Mouse (Mus musculus) kidney, postnatal 14 days (tissue): ENCODE measurements at regions not wholly inside any gene's neighbourhood (a gene's known extent, or its start where the extent isn't known, plus 50 kb on each side); places are given as distances from the start of the nearest gene placed in this dataset.
"Not testable (repeated sequence)": the region's sequence is repeated elsewhere in the genome, so short reads cannot be mapped to it uniquely, and the experiment has no call there.

Source experiments
- DNase-seq: peaks from one replicate; pipeline ENCODE4 v3.0.0; 2022; ENCODE audit warnings: mixed read lengths

GRCm38 (mm10) chr1:189156906-189157305, 149.3 kb upstream of the Kctd3 start:
- DNase-seq: peak; percentile 12

DNA sequence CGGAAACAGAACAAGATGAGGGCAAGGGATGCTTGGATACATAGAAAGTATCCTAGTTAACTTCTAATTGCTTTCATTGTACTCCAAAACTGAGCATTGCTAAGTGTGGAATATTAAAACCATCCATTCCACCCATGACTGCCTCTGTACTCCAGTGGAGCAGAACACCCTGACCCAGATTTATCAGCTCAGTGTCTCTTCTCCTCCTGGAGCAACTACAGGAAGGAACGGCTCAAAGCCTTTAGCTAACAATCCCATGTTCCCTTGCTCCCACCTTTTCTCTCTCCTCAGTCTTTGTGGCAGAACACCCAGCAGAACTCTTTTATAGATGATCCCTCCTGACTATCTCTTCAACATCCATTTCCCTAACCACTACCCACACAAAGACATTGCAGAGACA, 146.7 kb upstream of the Kctd3 start:
- DNase-seq: no peak

DNA sequence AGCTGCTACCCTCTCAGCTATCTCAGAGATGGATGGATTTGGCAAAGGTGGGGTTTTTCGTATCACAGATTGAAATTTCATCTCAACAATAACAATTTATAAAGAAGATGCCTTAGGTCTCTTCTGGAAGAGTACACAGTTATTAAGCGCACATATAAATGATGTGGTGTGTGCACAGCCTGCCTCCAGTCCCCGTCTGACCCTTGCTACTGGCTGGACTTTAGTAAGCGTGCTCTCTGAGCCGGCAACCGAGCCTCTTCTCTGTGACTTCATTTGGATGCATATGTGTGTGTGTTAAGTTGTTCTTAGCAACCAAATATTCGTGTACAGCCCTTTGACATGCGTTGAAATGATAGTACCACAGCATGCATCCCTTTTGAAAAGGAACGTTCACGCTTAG, 145.5 kb upstream of the Kctd3 start:
- no peak for DNase-seq

DNA sequence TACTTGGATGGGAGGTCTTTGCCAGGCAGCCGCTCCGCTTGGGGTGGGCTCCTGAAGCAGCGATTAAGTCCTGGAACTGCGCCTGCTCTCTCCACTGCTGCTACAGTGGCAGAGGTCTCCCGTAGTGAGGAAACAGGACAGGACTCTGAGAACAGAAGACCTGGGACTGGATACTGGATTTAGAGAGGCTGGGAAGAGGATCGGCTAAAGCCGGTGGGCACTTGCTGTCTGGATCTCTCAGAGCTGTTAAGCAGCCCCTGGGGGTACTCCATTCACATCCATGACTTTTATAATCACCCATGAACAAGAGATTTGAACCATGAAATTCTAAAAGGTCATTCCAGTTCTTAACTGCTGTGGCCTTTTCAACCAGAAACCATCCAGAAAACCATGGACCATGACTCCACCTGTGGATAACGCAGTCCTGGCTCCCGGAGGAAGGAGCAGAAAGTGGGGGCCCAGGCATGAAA, 135.4 kb upstream of the Kctd3 start:
- DNase-seq: no peak

DNA sequence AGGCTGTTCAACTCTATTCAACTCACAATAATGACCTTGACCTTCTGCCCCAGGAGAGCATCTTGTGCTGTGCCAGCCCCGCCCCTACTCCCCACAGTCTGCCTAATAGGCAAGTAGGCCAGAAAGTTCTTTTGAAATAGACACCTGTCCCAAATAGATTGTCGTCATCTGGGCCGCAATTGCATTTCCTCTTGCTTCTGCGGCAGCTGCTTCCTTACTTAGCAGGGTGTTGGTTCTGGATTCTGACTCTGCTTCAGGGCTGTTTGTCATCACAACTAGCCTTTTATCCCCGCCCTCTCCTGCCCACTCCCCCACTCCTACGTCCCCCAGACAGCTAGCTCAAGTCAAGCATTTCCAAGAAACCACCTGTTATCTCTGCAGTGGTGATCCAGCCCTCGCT, 134.9 kb upstream of the Kctd3 start:
- DNase-seq: no peak

DNA sequence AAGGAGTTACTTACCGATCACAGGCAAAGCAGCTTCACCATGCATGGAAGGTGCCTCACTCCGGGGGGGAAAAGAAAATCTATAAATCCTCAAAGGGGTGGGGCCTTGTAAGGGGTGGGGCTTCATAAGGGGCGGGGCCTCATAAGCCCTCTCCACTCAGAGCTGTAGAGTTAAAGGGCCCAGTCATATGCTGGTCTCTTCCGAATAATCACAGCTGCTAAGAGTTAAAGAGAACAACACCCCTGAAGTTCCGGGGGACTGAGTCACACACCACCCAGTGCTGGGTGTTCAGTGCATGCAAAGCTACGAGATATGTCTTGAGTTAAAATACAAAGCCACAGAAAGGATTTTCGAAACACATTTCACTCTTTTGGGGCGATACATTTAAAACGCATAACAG, 134.1 kb upstream of the Kctd3 start:
- DNase-seq: no peak

- DNase-seq: peak; percentile 70
Observed at GRCm38 (mm10) chr1:189136731-189137385, 129.2 kb upstream of the Kctd3 start.

GRCm38 (mm10) chr1:189135826-189136225, 128.2 kb upstream of the Kctd3 start:
- no peak for DNase-seq

- no peak for DNase-seq
Observed at GRCm38 (mm10) chr1:189128706-189129105, 121.1 kb upstream of the Kctd3 start.

DNA sequence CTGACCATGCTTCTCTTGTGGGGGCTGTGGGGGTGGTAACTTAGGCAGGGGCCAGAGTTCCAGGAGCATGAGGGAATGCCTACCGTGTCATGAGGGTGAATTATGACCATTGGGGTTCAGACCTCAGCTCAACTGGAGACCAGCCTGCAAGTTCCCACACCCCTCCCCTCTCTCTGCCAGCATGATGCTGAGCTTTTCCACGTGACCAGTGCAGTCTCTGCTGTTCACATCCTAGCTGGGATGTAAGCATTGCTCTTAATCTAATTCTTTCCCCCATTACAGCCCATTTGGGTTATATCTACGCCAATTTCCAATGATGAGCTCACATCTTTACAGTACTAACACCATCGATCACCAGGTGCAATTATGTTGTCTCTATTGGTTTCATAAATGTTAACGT, 120.6 kb upstream of the Kctd3 start:
- not testable (repeated sequence) for DNase-seq

GRCm38 (mm10) chr1:189127367-189127766, 119.7 kb upstream of the Kctd3 start:
- no peak for DNase-seq

- DNase-seq: no peak
Observed at GRCm38 (mm10) chr1:189119941-189120735, 112.5 kb upstream of the Kctd3 start.

GRCm38 (mm10) chr1:189119005-189119404, 111.4 kb upstream of the Kctd3 start:
- peak; percentile 12 for DNase-seq

DNA sequence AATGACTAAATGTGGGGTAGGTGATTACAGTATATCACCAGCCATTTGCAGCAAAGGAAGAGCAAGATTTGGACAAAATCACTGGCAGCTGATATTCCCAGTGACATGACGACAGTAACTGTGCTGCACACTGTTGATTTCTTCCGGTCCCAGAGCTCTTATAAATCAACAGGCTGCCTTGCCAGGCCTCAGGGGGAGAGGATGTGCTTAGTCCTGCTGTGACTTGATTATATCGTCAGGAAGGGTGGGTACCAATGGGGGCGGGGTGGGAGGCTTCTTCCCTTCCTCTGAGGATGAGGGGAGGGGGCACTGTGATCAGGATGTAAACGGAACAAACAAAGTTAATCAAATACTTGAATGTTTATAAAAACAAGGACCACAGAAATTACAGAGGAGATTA, 110.9 kb upstream of the Kctd3 start:
- DNase-seq: peak; percentile 50

DNA sequence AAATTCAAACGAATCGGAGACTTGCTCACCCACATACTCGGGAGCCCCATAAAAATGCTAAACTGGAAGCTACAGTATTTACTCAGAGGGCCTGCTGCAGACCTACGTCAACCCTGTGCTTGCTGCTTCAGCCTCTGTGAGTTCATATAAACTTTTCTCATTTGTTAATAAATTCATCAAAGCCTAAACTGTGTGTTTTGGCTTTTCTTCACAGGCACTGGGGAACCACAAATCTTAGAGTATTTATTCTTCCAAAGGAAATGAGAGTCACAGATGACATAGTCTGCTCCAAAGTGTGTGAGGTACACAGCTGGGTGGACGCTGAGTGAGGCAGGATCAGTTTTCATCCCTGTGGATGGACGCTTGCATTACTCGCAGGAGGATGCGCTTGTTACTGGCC, 108.3 kb upstream of the Kctd3 start:
- DNase-seq: peak; percentile 7

GRCm38 (mm10) chr1:189115279-189115678, 107.6 kb upstream of the Kctd3 start:
- DNase-seq: no peak

DNA sequence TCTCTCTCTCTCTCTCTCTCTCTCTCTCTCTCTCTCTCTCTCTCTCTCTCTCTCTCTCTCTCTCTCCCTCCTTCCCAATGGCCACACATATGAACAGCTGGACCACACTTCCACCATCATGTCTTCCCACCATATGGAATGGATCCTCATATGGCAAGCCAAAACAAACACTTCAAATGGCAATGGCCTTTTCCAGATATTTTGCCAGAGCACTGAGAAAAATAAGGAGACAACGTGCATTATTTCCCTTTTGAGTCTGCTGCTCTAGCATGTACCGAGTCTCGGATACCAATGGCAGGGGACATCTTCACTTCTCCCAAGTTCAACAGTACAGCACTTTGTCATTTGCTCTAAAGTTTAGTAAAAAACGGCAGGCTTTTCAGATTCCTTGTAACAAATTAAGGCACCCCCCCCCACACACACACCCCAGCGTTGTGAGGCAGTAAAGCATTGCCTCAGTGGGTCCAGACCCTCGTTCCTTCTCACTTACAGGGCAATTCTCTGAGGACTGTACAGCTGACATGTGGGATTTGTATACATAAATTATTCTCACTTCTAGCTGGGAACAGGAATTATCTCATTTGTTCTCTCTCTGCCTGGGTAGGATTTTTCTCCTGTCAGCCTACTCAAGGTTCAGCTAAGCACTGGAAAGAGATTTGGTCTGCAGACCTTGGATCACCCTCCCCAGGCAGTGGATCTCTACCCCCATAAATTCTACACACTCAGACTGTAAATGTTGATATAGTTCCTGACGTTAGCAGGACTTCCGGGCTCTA, 100.8 kb upstream of the Kctd3 start:
- peak; percentile 8 for DNase-seq

GRCm38 (mm10) chr1:189107841-189108240, 100.2 kb upstream of the Kctd3 start:
- peak; percentile 6 for DNase-seq

GRCm38 (mm10) chr1:189107156-189107555, 99.5 kb upstream of the Kctd3 start:
- DNase-seq: peak; percentile 33

DNA sequence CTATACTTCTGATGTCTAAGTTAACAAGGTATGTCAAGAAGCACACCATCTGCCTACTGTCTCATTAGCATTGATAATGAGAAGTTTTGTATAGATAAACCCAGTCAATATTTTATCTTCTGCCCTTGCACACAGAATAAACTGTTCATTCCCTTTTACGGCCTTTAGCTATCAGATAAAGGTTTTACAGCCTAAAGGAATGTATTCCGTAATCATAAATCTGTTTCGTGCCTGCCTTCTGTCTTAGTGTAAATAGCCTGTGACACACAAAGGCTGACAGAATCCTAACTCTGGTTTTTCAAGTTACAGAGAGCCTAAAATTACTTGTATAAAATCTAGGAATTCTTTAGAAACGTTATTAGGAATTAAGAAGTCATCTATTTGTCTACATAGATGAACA, 97.6 kb upstream of the Kctd3 start:
- no peak for DNase-seq

DNA sequence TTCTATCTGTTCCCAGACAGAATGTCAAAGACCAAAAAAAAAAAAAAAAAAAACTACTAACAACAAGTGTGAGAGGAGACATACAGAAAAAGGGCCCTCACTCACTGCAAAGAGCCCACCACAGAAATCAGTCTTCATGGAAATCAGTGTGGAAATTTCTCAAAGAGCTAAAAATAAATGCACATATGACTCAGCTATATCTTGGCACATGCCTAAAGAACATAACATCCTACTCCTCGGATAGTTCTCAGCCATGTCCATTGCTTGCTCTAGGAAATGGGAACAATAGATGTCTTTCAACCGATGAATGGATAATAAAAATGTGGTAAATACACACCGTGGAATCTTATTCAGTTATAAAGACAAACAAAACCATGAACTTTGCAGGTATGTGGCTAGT, 95.1 kb upstream of the Kctd3 start:
- DNase-seq: no peak

- DNase-seq: no peak
Observed at GRCm38 (mm10) chr1:189099121-189099520, 91.5 kb upstream of the Kctd3 start.

DNA sequence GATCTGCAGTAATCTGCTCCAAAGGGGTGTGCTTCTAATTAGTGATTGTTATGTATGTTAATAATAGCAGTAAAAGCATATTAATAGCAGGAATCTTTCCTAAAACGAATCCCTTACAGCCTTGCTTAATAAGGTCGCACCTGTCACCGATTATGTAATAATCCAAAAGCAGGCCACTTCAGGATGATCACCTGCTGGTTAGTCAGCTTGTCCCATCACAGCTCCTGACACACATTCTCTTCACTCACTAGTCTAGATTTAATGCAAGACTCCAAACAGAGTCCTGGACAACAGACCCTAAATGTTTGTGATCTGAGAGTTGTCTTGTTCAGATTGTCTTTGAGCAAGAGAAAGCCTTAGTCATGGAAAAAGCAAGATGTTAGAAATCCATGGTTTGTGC, 85.2 kb upstream of the Kctd3 start:
- DNase-seq: no peak

DNA sequence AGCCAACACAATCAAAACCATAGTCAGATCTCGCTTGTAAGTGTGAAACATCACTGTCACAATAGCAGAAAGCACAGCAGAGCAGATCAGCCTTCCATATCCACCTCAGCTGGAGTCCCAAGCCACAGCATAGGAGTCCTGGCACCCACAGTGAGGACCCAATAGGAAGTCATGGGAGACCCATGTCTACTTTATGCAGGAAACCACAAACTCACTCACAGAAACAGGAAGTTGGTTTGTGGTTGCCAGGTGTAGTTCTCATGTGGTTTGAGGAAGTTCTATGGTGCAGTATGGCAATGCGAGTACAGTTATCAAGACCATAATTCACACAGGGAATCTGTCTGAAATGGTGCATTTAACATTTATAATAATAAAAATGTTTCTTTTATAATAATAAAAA, 77.6 kb upstream of the Kctd3 start:
- DNase-seq: no peak
